Mouse (Mus musculus) kidney, embryonic 16.5 days (tissue): ENCODE measurements around the gene Trim71. TPM values are rescaled to one million over a fixed set of nuclear protein-coding genes. Genes with fewer than 3 reads are reported as not detected.

Experiments
- ATAC-seq: fragments of 200-750 bp; cut with Nextera tagmentation; 2 replicates; pipeline ENCODE4 v1.8.0; 2017; ENCODE audit warnings: moderate TSS enrichment; ENCODE audit not compliant: low FRiP score, low TSS enrichment
- H3K27ac ChIP-seq: fragments of 300-500 bp; sonication (generic); 2 replicates; pipeline ENCODE4 v1.5.1; 2014; ENCODE audit warnings: low read length
- H3K27me3 ChIP-seq: fragments of 300-500 bp; sonication (generic); 2 replicates; pipeline ENCODE4 v1.6.1; 2014; ENCODE audit warnings: low read length, control low read depth, mixed read lengths; ENCODE audit not compliant: insufficient read depth
- H3K36me3 ChIP-seq: fragments of 300-500 bp; sonication (generic); 2 replicates; pipeline ENCODE4 v1.6.1; 2014; ENCODE audit warnings: low read length, control low read depth, mixed read lengths; ENCODE audit not compliant: insufficient read depth
- H3K4me1 ChIP-seq: fragments of 300-500 bp; sonication (generic); 2 replicates; pipeline ENCODE4 v1.6.1; 2014; ENCODE audit warnings: low read length, control low read depth, mixed read lengths; ENCODE audit not compliant: insufficient read depth
- H3K4me2 ChIP-seq: fragments of 300-500 bp; sonication (generic); replicated peaks from 2 replicates; pipeline ENCODE4 v1.6.1; 2014; ENCODE audit warnings: low read depth, low read length
- H3K4me3 ChIP-seq: fragments of 300-500 bp; sonication (generic); 2 replicates; pipeline ENCODE4 v1.5.1; 2014; ENCODE audit warnings: mild to moderate bottlenecking, low read length
- H3K9ac ChIP-seq: fragments of 300-500 bp; sonication (generic); replicated peaks from 2 replicates; pipeline ENCODE4 v1.6.1; 2014; ENCODE audit warnings: low read length
- H3K9me3 ChIP-seq: fragments of 300-500 bp; sonication (generic); 2 replicates; pipeline ENCODE4 v1.6.1; 2016; ENCODE audit warnings: low read length, control low read depth
- WGBS: fragments of 180-500 bp; shearing (Covaris S2); extraction: QIAGEN DNeasy Blood & Tissue Kit; methylation state at CpG from one replicate; pipeline ENCODE4 v1.1.7; 2014; 5-methylcytosine and 5-hydroxymethylcytosine counted together
- polyA plus RNA-seq: library from polyadenylated mRNA; unstranded; fragments of >200 nt; fragmentation: Nextera tagmentation; extraction: Ambion mirVana; gene quantifications from 2 replicates; pipeline ENCODE4 v1.2.1, GENCODE M21; 2015

Gene Trim71
- polyA plus RNA-seq, 1 experiment from 2014 or later: 0.69 TPM

- Histone ChIP-seq H3K4me3 (no peak overlapping the region), H3K27me3 (no peaks in the 10 kb centered on the region), H3K36me3 (no peaks in the 10 kb centered on the region), H3K27ac (peak overlapping the region; percentile 29), H3K4me1 (peaks cover 56% of the 10 kb centered on the region), H3K4me2 (peak overlapping the region; percentile 35), H3K9me3 (no peaks in the 10 kb centered on the region), H3K9ac (no peak overlapping the region)
- 21% methylated on average over 9 of the region's 9 CpGs for WGBS
- ATAC-seq: no peak
Measured at GRCm38 (mm10) chr9:114544754-114545393, 19.3 kb downstream of the Trim71 start.

GRCm38 (mm10) chr9:114543882-114544753 is 20.1 kb downstream of the Trim71 start:
- no peak for ATAC-seq
- 35% methylated on average over 17 of the region's 17 CpGs for WGBS
- no peak overlapping the region for H3K4me3 ChIP-seq
- H3K27ac ChIP-seq: peak overlapping the region; percentile 29; the same call in 1 of the 2 replicates
- H3K9ac ChIP-seq: peak overlapping the region; percentile 29; the same call in 1 of the 2 replicates
- no peaks in the 10 kb centered on the region for H3K36me3 ChIP-seq
- H3K4me1 ChIP-seq: peaks cover 55% of the 10 kb centered on the region
- H3K4me2 ChIP-seq: peak overlapping the region; percentile 35
- no peaks in the 10 kb centered on the region for H3K27me3 ChIP-seq
- H3K9me3 ChIP-seq: no peaks in the 10 kb centered on the region

GRCm38 (mm10) chr9:114541279-114541741 is 22.9 kb downstream of the Trim71 start:
- no peaks in the 10 kb centered on the region for H3K36me3 ChIP-seq
- WGBS: 35% methylated on average over 1 of the region's 1 CpGs
- H3K4me2 ChIP-seq: no peak overlapping the region
- no peak overlapping the region for H3K9ac ChIP-seq
- no peaks in the 10 kb centered on the region for H3K9me3 ChIP-seq
- no peak overlapping the region for H3K27ac ChIP-seq
- no peak overlapping the region for H3K4me3 ChIP-seq
- H3K27me3 ChIP-seq: no peaks in the 10 kb centered on the region
- no peak for ATAC-seq
- peaks cover 50% of the 10 kb centered on the region for H3K4me1 ChIP-seq

GRCm38 (mm10) chr9:114538996-114539563 is 25.1 kb downstream of the Trim71 start:
- H3K9ac ChIP-seq: 0 out of 2 replicates have a peak overlapping the region, but pooled peaks have one; percentile 10
- H3K4me2 ChIP-seq: no peak overlapping the region
- H3K27me3 ChIP-seq: no peaks in the 10 kb centered on the region
- peak overlapping the region; percentile 64 for H3K27ac ChIP-seq
- H3K4me3 ChIP-seq: no peak overlapping the region
- ATAC-seq: peak; percentile 55; the same call in 1 of the 2 replicates
- 52% methylated on average over 7 of the region's 7 CpGs for WGBS
- no peaks in the 10 kb centered on the region for H3K36me3 ChIP-seq
- H3K4me1 ChIP-seq: peaks cover 30% of the 10 kb centered on the region
- no peaks in the 10 kb centered on the region for H3K9me3 ChIP-seq

GRCm38 (mm10) chr9:114536628-114537027 is 27.5 kb downstream of the Trim71 start:
- H3K27me3 ChIP-seq: no peaks in the 10 kb centered on the region
- peak overlapping the region; percentile 54 for H3K27ac ChIP-seq
- H3K36me3 ChIP-seq: no peaks in the 10 kb centered on the region
- peaks cover 33% of the 10 kb centered on the region for H3K4me1 ChIP-seq
- H3K4me3 ChIP-seq: no peak overlapping the region
- peak; percentile 81 for ATAC-seq
- no peak overlapping the region for H3K4me2 ChIP-seq
- H3K9me3 ChIP-seq: no peaks in the 10 kb centered on the region
- WGBS: 27% methylated on average over 2 of the region's 2 CpGs
- H3K9ac ChIP-seq: 0 out of 2 replicates have a peak overlapping the region, but pooled peaks have one; percentile 13

GRCm38 (mm10) chr9:114534747-114535517 is 29.2 kb downstream of the Trim71 start:
- no peaks in the 10 kb centered on the region for H3K36me3 ChIP-seq
- H3K4me2 ChIP-seq: no peak overlapping the region
- WGBS: 82% methylated on average over 9 of the region's 9 CpGs
- no peak overlapping the region for H3K9ac ChIP-seq
- H3K27me3 ChIP-seq: no peaks in the 10 kb centered on the region
- H3K4me3 ChIP-seq: no peak overlapping the region
- H3K4me1 ChIP-seq: peaks cover 49% of the 10 kb centered on the region
- ATAC-seq: no peak
- no peak overlapping the region for H3K27ac ChIP-seq
- no peaks in the 10 kb centered on the region for H3K9me3 ChIP-seq

GRCm38 (mm10) chr9:114533848-114534247 is 30.3 kb downstream of the Trim71 start:
- no peak overlapping the region for H3K27ac ChIP-seq
- peak; percentile 35; the same call in 1 of the 2 replicates for ATAC-seq
- no peak overlapping the region for H3K4me3 ChIP-seq
- no peaks in the 10 kb centered on the region for H3K36me3 ChIP-seq
- H3K9ac ChIP-seq: no peak overlapping the region
- no peaks in the 10 kb centered on the region for H3K9me3 ChIP-seq
- H3K27me3 ChIP-seq: no peaks in the 10 kb centered on the region
- 79% methylated on average over 4 of the region's 4 CpGs for WGBS
- peaks cover 47% of the 10 kb centered on the region for H3K4me1 ChIP-seq
- no peak overlapping the region for H3K4me2 ChIP-seq

GRCm38 (mm10) chr9:114531276-114531675 is 32.9 kb downstream of the Trim71 start:
- 8% methylated on average over 11 of the region's 11 CpGs for WGBS

GRCm38 (mm10) chr9:114528680-114529048 is 35.5 kb downstream of the Trim71 start:
- Histone ChIP-seq H3K4me1 (peaks cover 63% of the 10 kb centered on the region), H3K4me2 (no peak overlapping the region)

More at GRCm38 (mm10) chr9:114531276-114531675, 32.9 kb downstream of the Trim71 start:
- H3K9ac ChIP-seq: peak overlapping the region; percentile 35; the same call in 1 of the 2 replicates
- H3K9me3 ChIP-seq: no peaks in the 10 kb centered on the region
- H3K27ac ChIP-seq: peak overlapping the region; percentile 53
- no peaks in the 10 kb centered on the region for H3K36me3 ChIP-seq
- peaks cover 51% of the 10 kb centered on the region for H3K4me1 ChIP-seq
- peak overlapping the region; percentile 39 for H3K4me2 ChIP-seq
- H3K27me3 ChIP-seq: no peaks in the 10 kb centered on the region
- H3K4me3 ChIP-seq: no peak overlapping the region
- no peak for ATAC-seq

More at GRCm38 (mm10) chr9:114528680-114529048, 35.5 kb downstream of the Trim71 start:
- Histone ChIP-seq H3K36me3 (no peaks in the 10 kb centered on the region), H3K9ac (no peak overlapping the region), H3K27ac (peak overlapping the region; percentile 77), H3K27me3 (no peaks in the 10 kb centered on the region), H3K9me3 (no peaks in the 10 kb centered on the region), H3K4me3 (no peak overlapping the region)
- 46% methylated on average over 9 of the region's 9 CpGs for WGBS
- no peak for ATAC-seq
